13 mouse cellular contexts compared by ENCODE assay signal in genomic region chr3:136704515-136705247, GRCm38 (mm10). TPM values are rescaled to one million over a fixed set of nuclear protein-coding genes. Genes with fewer than 3 reads are reported as not detected.
DNase-seq lines count a peak whose midpoint lies in the region; ATAC-seq and TF ChIP-seq lines count a peak whose summit lies in the region.
"Had no signal": no experiment of that assay in that cellular context is flagged by ENCODE, and none has a peak within 500 bp of the region (broad histone marks: within the 10 kb centered on the region; RNA-seq: fewer than 3 reads in every experiment).

No protein-coding gene starts in this region.

- H3K4me3 ChIP-seq in heart, embryonic 11.5 days (ENCODE audit: low read depth, low read length): no peak overlapping the region
- no peak overlapping the region for H3K4me3 ChIP-seq in testis, adult 2 months (ENCODE audit: control insufficient read depth, low read depth, low read length)
- H3K4me3 ChIP-seq in limb, embryonic 10.5 days: no peak overlapping the region
- H3K4me3 ChIP-seq: forebrain, embryonic 10.5 days; stomach, embryonic 15.5 days had no signal

- H3K27me3 ChIP-seq in heart, embryonic 11.5 days (ENCODE audit: control insufficient read depth, insufficient read depth, low read length): no peaks in the 10 kb centered on the region
- no peaks in the 10 kb centered on the region for H3K27me3 ChIP-seq in testis, adult 2 months (ENCODE audit: control insufficient read depth, insufficient read depth, low read length)
- no peaks in the 10 kb centered on the region for H3K27me3 ChIP-seq in limb, embryonic 10.5 days (ENCODE audit: low read depth, poor library complexity, severe bottlenecking)
- H3K27me3 ChIP-seq: CH12.LX; stomach, embryonic 15.5 days had no signal

- peaks cover 25% of the 10 kb centered on the region for H3K4me1 ChIP-seq in heart, embryonic 11.5 days (ENCODE audit: control insufficient read depth, insufficient read depth, low read length)
- no peaks in the 10 kb centered on the region for H3K4me1 ChIP-seq in testis, adult 2 months (ENCODE audit: control insufficient read depth, insufficient read depth, low read length)
- peaks cover 67% of the 10 kb centered on the region for H3K4me1 ChIP-seq in limb, embryonic 10.5 days

- H3K27ac ChIP-seq in heart, embryonic 11.5 days (ENCODE audit: low read depth, low read length): no peak overlapping the region
- H3K27ac ChIP-seq in testis, adult 2 months (ENCODE audit: control insufficient read depth, insufficient read depth, low read depth, low read length): peak overlapping the region; percentile 13; the same call in 1 of the 2 replicates
- H3K27ac ChIP-seq in limb, embryonic 10.5 days: 0 out of 2 replicates have a peak overlapping the region, but pooled peaks have one; percentile 25
- H3K27ac ChIP-seq: forebrain, embryonic 10.5 days; liver, embryonic 14.5 days had no signal

- no peak overlapping the region for H3K4me2 ChIP-seq in heart, embryonic 11.5 days
- H3K4me2 ChIP-seq: stomach, embryonic 15.5 days had no signal

- no peak for TF ChIP-seq CTCF in testis, adult 2 months (IDR thresholded peaks at IDR 0.05; ENCODE audit: control insufficient read depth, insufficient read depth, insufficient replicate concordance, low read depth, low read length)

- H3K36me3 ChIP-seq in heart, embryonic 11.5 days (ENCODE audit: control insufficient read depth, insufficient read depth, low read length): no peaks in the 10 kb centered on the region
- no peaks in the 10 kb centered on the region for H3K36me3 ChIP-seq in testis, adult 2 months (ENCODE audit: control insufficient read depth, insufficient read depth, low read length)
- H3K36me3 ChIP-seq in limb, embryonic 10.5 days: no peaks in the 10 kb centered on the region
- H3K36me3 ChIP-seq: forebrain, embryonic 10.5 days; stomach, embryonic 15.5 days had no signal

- DNase-seq in heart, adult 8-10 months (ENCODE audit: low spot score): peak; percentile 74
- no peak for DNase-seq in testis, postnatal 14 days (ENCODE audit: low spot score)
- no peak for DNase-seq in limb, embryonic 10.5 days (ENCODE audit: low spot score)
- no peak for DNase-seq in cerebellum, postnatal 10 days
- DNase-seq: adrenal gland, postnatal 10 days; right cerebral cortex, postnatal 4 days had no signal

- WGBS in heart, embryonic 11.5 days (ENCODE audit: insufficient replicate concordance): 65% methylated on average over 12 of the region's 12 CpGs
- 76% methylated on average over 12 of the region's 12 CpGs for WGBS in limb, embryonic 10.5 days

- no peak for ATAC-seq in heart, embryonic 11.5 days (replicated peaks; ENCODE audit: insufficient number of reproducible peaks, low FRiP score, low TSS enrichment)
- ATAC-seq in inflammation-experienced regulatory T-cells, adult 6 months: no peak

- no peak for TF ChIP-seq POLR2A in testis, adult 2 months (IDR thresholded peaks at IDR 0.05; ENCODE audit: control insufficient read depth, low read depth, low read length)

- H3K9me3 ChIP-seq in heart, embryonic 11.5 days (replicated peaks; ENCODE audit: control insufficient read depth, low read length): no peaks in the 10 kb centered on the region
- H3K9me3 ChIP-seq in limb, embryonic 10.5 days (replicated peaks): no peaks in the 10 kb centered on the region
- H3K9me3 ChIP-seq: forebrain, embryonic 10.5 days; stomach, embryonic 15.5 days had no signal

- no peak overlapping the region for H3K9ac ChIP-seq in heart, embryonic 11.5 days (ENCODE audit: low read depth, low read length)
- H3K9ac ChIP-seq: liver, embryonic 14.5 days; stomach, embryonic 15.5 days had no signal

RNA-seq across cellular contexts. Expression of gene Ppp3ca, which starts 34.8 kb away (rescaled TPM):
- 10 to 100 TPM; 41.7 to 49.2 (median 43.8) TPM for total RNA-seq in heart, adult 8-10 months (2022)
- 52.2 and 54.9 TPM in 2 replicates for polyA plus RNA-seq in heart, embryonic 11.5 days (2014; fragmentation: Nextera tagmentation; extraction: Ambion mirVana)
- polyA plus RNA-seq in testis, adult 2 months (2012; rRNA removed): 24.3 and 30.0 TPM in 2 replicates
- 34.3 and 47.4 TPM in 2 replicates for polyA plus RNA-seq in limb, embryonic 10.5 days (2016; fragmentation: Nextera tagmentation; extraction: Ambion mirVana)
- polyA plus RNA-seq in inflammation-experienced regulatory T-cells, adult 6 months (2017; shearing (Covaris generic)): 10 to 100 TPM; 12.9 to 20.0 (median 19.0) TPM
